Mouse (Mus musculus) megakaryocyte, embryonic 14.5 days (primary cell): ENCODE results near the gene Asna1. TPM values are rescaled to one million over a fixed set of nuclear protein-coding genes. Genes with fewer than 3 reads are reported as not detected.
A peak's percentile ranks its signal among the peaks of the same experiment; 100 is the strongest.

Experiments used
- H3K27me3 ChIP-seq: replicated peaks from 2 replicates; pipeline ENCODE3; 2012; ENCODE audit warnings: inconsistent platforms
- H3K36me3 ChIP-seq: replicated peaks from 2 replicates; pipeline ENCODE3; 2012; ENCODE audit warnings: low read length, inconsistent platforms, mixed read lengths
- H3K4me1 ChIP-seq: 2 replicates; pipeline ENCODE4 v1.6.1; 2012; ENCODE audit warnings: inconsistent platforms
- H3K4me3 ChIP-seq: replicated peaks from 2 replicates; pipeline ENCODE3; 2012; ENCODE audit warnings: moderate library complexity, mild to moderate bottlenecking, inconsistent platforms
- H3K9me3 ChIP-seq: 2 replicates; pipeline ENCODE4 v1.6.1; 2012; ENCODE audit warnings: inconsistent platforms
- FLI1 ChIP-seq: IDR thresholded peaks from 2 replicates; pipeline ENCODE4 v1.6.1; 2012; ENCODE audit warnings: low read length, inconsistent platforms, mixed read lengths
- GATA1 ChIP-seq: IDR thresholded peaks from 3 replicates; pipeline ENCODE4 v1.6.1; 2012; ENCODE audit warnings: mixed read lengths, low read length, inconsistent platforms, borderline replicate concordance
- polyA plus RNA-seq: library from polyadenylated mRNA; stranded (reverse); fragments of >175 nt; gene quantifications from 2 replicates; pipeline ENCODE4 v1.2.3, GENCODE M21; 2012; ENCODE audit warnings: low replicate concordance; ENCODE audit not compliant: insufficient read depth

The Asna1 gene
- polyA plus RNA-seq, 1 experiment: 181 TPM

DNA sequence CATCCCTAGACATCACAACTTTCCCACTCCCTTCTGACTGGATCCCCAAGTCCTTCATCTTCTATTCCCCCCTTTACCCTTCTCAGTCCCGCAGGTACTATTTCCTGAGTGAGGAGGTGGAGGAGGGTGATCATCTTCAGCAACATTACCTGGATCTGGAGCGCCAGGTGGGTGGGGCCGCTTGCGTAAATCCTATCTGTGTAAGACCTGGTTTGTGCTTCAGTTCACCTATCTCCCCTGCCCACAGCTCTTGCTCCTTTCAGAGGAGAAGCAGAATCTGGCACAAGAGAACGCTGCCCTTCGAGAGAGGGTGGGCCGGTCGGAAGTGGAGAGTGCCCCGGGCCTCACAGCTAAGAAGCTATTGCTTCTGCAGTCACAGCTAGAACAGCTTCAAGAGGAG, 30.7 kb downstream of the Asna1 start:
- Histone ChIP-seq H3K9me3 (no peaks in the 10 kb centered on the region), H3K27me3 (no peaks in the 10 kb centered on the region), H3K4me3 (no peak overlapping the region), H3K4me1 (peaks cover 45% of the 10 kb centered on the region), H3K36me3 (peaks cover 31% of the 10 kb centered on the region)
- TF ChIP-seq GATA1 (no peak), FLI1 (no peak)

DNA sequence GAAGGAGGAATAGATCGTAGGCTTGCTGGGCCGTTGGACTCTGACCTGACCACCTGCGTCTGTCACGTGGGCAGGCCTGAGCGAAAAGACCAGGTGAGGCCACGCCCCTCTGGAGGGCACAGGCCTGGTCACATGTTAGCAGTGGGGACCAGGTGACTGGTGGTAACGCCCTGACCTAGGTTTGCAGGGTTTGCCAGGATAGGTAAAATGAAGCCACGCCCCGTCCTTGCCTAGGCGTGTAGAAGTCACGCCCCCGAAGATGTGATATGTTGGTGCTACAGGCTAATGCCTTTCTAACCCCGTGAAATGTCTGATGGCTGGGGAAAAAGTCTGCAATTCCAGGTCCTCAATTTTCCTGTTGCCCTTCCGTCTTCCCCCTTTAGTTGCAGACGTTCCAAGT, 34.2 kb downstream of the Asna1 start:
- H3K27me3 ChIP-seq: no peaks in the 10 kb centered on the region
- H3K9me3 ChIP-seq: no peaks in the 10 kb centered on the region
- no peak for TF ChIP-seq FLI1
- no peak for TF ChIP-seq GATA1
- peaks cover 55% of the 10 kb centered on the region for H3K4me1 ChIP-seq
- H3K36me3 ChIP-seq: peaks cover 15% of the 10 kb centered on the region
- peak overlapping the region; percentile 97 for H3K4me3 ChIP-seq

DNA sequence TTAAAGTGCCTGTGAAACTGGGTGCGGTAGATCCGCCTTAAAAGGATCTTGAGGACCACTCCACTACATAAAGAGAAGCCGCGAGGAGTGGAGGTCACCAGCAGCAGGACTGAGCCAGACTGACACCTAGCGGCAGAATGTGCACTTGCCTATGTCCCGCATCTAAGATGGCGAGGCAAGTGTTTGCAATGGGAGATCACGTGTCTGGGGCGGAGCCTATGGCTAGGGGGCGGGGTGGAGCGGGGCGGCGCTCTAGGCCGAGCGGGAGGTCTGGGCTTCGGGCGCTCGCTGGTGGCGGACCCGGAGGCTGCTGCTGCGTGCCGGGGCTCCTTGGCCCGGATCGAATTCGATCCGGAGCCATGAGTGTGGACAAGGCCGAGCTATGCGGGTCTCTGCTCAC, 34.7 kb downstream of the Asna1 start, which contains the start of gene Hook2:
Gene Hook2, plus strand, starts transcription at position 255 of the 400 bp plus-strand sequence.
- H3K36me3 ChIP-seq: peaks cover 10% of the 10 kb centered on the region
- H3K9me3 ChIP-seq: no peaks in the 10 kb centered on the region
- no peaks in the 10 kb centered on the region for H3K27me3 ChIP-seq
- peak within 1 kb of the TSS; percentile 97 for H3K4me3 ChIP-seq
- H3K4me1 ChIP-seq: peaks cover 60% of the 10 kb centered on the region
- TF ChIP-seq FLI1 (no peak), GATA1 (no peak)

- TF ChIP-seq GATA1: no peak
- TF ChIP-seq FLI1: no peak
- no peaks in the 10 kb centered on the region for H3K27me3 ChIP-seq
- H3K4me3 ChIP-seq: peak overlapping the region; percentile 97
- H3K9me3 ChIP-seq: no peaks in the 10 kb centered on the region
- peaks cover 65% of the 10 kb centered on the region for H3K4me1 ChIP-seq
- peaks cover 4% of the 10 kb centered on the region for H3K36me3 ChIP-seq
Measured at GRCm38 (mm10) chr8:84989810-84990209, 35.3 kb downstream of the Asna1 start.

DNA sequence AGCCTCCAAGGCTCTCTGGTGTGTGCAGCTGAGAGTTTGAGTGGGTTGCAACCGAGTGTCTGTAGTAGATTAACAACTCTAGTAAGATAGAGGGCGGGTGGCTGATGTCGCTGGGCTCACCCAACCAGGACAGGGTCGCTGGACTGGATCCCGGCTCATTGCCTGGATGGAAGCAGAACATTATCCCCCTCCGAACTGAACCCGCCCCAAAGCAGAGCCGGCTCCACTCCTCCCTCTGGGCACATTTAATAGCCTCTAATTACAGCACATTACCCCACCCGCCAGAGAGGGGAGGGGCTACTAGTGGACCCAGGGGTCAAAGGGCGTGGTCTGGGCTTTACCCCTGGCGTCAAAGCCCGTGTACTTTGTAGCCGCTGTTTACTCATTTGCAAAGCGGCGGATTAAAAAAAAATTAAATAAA, 35.8 kb downstream of the Asna1 start:
- H3K4me3 ChIP-seq: peak overlapping the region; percentile 97
- no peaks in the 10 kb centered on the region for H3K9me3 ChIP-seq
- no peaks in the 10 kb centered on the region for H3K27me3 ChIP-seq
- peaks cover 1% of the 10 kb centered on the region for H3K36me3 ChIP-seq
- H3K4me1 ChIP-seq: peaks cover 70% of the 10 kb centered on the region
- TF ChIP-seq GATA1 (no peak), FLI1 (no peak)

GRCm38 (mm10) chr8:84987903-84988302, 37.2 kb downstream of the Asna1 start:
- TF ChIP-seq FLI1 (no peak), GATA1 (no peak)
- Histone ChIP-seq H3K4me3 (no peak overlapping the region), H3K9me3 (no peaks in the 10 kb centered on the region), H3K4me1 (peaks cover 75% of the 10 kb centered on the region), H3K36me3 (no peaks in the 10 kb centered on the region), H3K27me3 (no peaks in the 10 kb centered on the region)

- Histone ChIP-seq H3K9me3 (no peaks in the 10 kb centered on the region), H3K36me3 (no peaks in the 10 kb centered on the region), H3K4me1 (peaks cover 75% of the 10 kb centered on the region), H3K4me3 (no peak overlapping the region), H3K27me3 (no peaks in the 10 kb centered on the region)
- no peak for TF ChIP-seq GATA1
- TF ChIP-seq FLI1: no peak
Measured at GRCm38 (mm10) chr8:84987388-84987787, 37.7 kb downstream of the Asna1 start.

GRCm38 (mm10) chr8:84986379-84986945, 38.6 kb downstream of the Asna1 start:
- Histone ChIP-seq H3K27me3 (no peaks in the 10 kb centered on the region), H3K4me1 (peaks cover 79% of the 10 kb centered on the region), H3K4me3 (peak overlapping the region; percentile 92), H3K9me3 (no peaks in the 10 kb centered on the region), H3K36me3 (no peaks in the 10 kb centered on the region)
- TF ChIP-seq FLI1: no peak
- no peak for TF ChIP-seq GATA1

- Histone ChIP-seq H3K4me1 (peaks cover 79% of the 10 kb centered on the region), H3K36me3 (no peaks in the 10 kb centered on the region), H3K4me3 (peak overlapping the region; percentile 92), H3K27me3 (no peaks in the 10 kb centered on the region), H3K9me3 (no peaks in the 10 kb centered on the region)
- TF ChIP-seq FLI1 (no peak), GATA1 (no peak)
Measured at GRCm38 (mm10) chr8:84985684-84986378, 39.2 kb downstream of the Asna1 start.

DNA sequence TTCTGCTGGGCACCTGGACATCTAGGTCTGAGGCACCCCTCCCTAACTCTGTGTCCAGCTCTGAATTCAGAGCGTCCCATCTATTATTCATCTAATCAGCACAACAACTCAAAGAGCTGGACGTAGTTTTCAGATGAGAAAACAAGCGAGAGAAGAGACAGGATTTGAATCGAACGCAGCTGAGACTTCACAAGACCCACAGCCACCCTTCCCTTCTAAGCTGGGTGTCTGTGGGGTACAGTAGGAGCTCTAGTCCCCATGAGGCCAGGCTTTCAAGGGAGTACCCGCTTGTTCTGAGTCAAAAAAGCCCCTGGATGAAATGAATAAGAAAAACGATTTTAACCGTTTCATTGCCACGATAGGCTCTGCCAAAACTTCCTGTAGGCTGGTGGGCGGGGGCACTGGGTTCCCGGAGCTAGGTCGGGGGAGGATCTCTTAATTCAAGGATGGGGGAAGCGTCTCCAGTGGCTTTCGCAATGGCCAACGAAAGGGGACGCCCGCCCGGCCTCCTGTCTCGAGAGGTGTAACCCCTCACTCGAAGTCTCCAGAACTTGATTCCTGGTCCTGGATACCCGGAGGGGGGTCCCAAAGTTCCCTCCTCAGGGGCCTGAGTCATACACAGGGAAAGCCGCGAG, 39.9 kb downstream of the Asna1 start:
- no peaks in the 10 kb centered on the region for H3K36me3 ChIP-seq
- TF ChIP-seq FLI1 (no peak), GATA1 (no peak)

More for the DNA sequence above, 39.9 kb downstream of the Asna1 start:
- H3K9me3 ChIP-seq: no peaks in the 10 kb centered on the region
- H3K4me3 ChIP-seq: peak overlapping the region; percentile 92
- no peaks in the 10 kb centered on the region for H3K27me3 ChIP-seq
- peaks cover 82% of the 10 kb centered on the region for H3K4me1 ChIP-seq
